Mouse (Mus musculus) liver, adult 10 weeks (tissue): Measurements from ENCODE around the gene Gm29554. TPM values are rescaled to one million over a fixed set of nuclear protein-coding genes. Genes with fewer than 3 reads are reported as not detected.

Experiments used
- polyA plus RNA-seq: library from polyadenylated mRNA; stranded (reverse); fragments of 350-450 nt; fragmentation: Illumina TruSeq; extraction: RNeasy Lipid Tissue Mini Kit (QIAGEN cat#74804); gene quantifications from one replicate; pipeline ENCODE4 v1.2.3, GENCODE M21; 2014; ENCODE audit warnings: low read depth, low replicate concordance

Gene Gm29554
- not detected for polyA plus RNA-seq

GRCm38 (mm10) chrY:12273632-12274031 lies at the start of gene Gm29554:
Gm29554 (plus strand) TSS chrY:12273932.

Other genes starting within 250 kb of the Gm29554 start
- not detected for gene Gm20812, start 108.0 kb downstream of the Gm29554 start, polyA plus RNA-seq